Mouse (Mus musculus) forebrain, postnatal 0 days (tissue): ENCODE results near the gene Ccdc134. TPM values are rescaled to one million over a fixed set of nuclear protein-coding genes. Genes with fewer than 3 reads are reported as not detected.
A peak's percentile ranks its signal among the peaks of the same experiment; 100 is the strongest.

ENCODE experiments used
- ATAC-seq: fragments of 200-750 bp; cut with Nextera tagmentation; 2 replicates; pipeline ENCODE4 v1.8.0; 2017; ENCODE audit warnings: mild to moderate bottlenecking, moderate library complexity
- DNase-seq: peaks from one replicate; pipeline ENCODE4 v3.0.0-alpha.2; 2015
- H3K27ac ChIP-seq: fragments of 300-500 bp; sonication (generic); 2 replicates; pipeline ENCODE4 v1.5.1; 2014; ENCODE audit warnings: low read depth, mild to moderate bottlenecking, antibody characterized with exemption, low read length, moderate library complexity, mixed read lengths
- H3K27me3 ChIP-seq: fragments of 300-500 bp; sonication (generic); 2 replicates; pipeline ENCODE4 v1.6.1; 2014; ENCODE audit warnings: mild to moderate bottlenecking, low read length, mixed read lengths; ENCODE audit not compliant: insufficient read depth
- H3K36me3 ChIP-seq: fragments of 300-500 bp; sonication (generic); 2 replicates; pipeline ENCODE4 v1.6.1; 2014; ENCODE audit warnings: mild to moderate bottlenecking, moderate library complexity; ENCODE audit not compliant: insufficient read depth
- H3K4me1 ChIP-seq: fragments of 300-500 bp; sonication (generic); 2 replicates; pipeline ENCODE4 v1.6.1; 2014; ENCODE audit warnings: antibody characterized with exemption; ENCODE audit not compliant: insufficient read depth
- H3K4me2 ChIP-seq: fragments of 300-500 bp; sonication (generic); 2 replicates; pipeline ENCODE4 v1.6.1; 2014; ENCODE audit warnings: low read depth, mild to moderate bottlenecking, moderate library complexity
- H3K4me3 ChIP-seq: fragments of 300-500 bp; sonication (generic); 2 replicates; pipeline ENCODE4 v1.5.1; 2014; ENCODE audit warnings: low read depth, low read length, mixed read lengths
- H3K9ac ChIP-seq: fragments of 300-500 bp; sonication (generic); 2 replicates; pipeline ENCODE4 v1.6.1; 2014; ENCODE audit warnings: mild to moderate bottlenecking
- H3K9me3 ChIP-seq: fragments of 300-500 bp; sonication (generic); 2 replicates; pipeline ENCODE4 v1.6.1; 2016; ENCODE audit warnings: low read length
- CTCF ChIP-seq: sonication (generic); IDR thresholded peaks from 2 replicates; pipeline ENCODE4 v1.5.1; 2016; ENCODE audit warnings: antibody characterized with exemption, control low read depth, low read depth
- WGBS: fragments of 180-500 bp; shearing (Covaris S2); extraction: QIAGEN DNeasy Blood & Tissue Kit; methylation state at CpG from one replicate; pipeline ENCODE4 v1.1.7; 2014; 5-methylcytosine and 5-hydroxymethylcytosine counted together
- polyA plus RNA-seq: library from polyadenylated mRNA; unstranded; fragments of >200 nt; fragmentation: Nextera tagmentation; extraction: Ambion mirVana; gene quantifications from 2 replicates; pipeline ENCODE4 v1.2.1, GENCODE M21; 2015
- total RNA-seq: library from RNA; depleted of rRNA; stranded (reverse); fragments of >200 nt; gene quantifications from 2 replicates; pipeline ENCODE4 v1.2.3, GENCODE M21; 2014; rRNA removed

Gene Ccdc134
- total RNA-seq (13.0 and 14.7 TPM in 2 replicates), polyA plus RNA-seq (6.7 and 6.8 TPM in 2 replicates)

- Histone ChIP-seq H3K9me3 (no peaks in the 10 kb centered on the region), H3K4me1 (peaks cover 11% of the 10 kb centered on the region; the same call in 1 of the 2 replicates), H3K4me2 (peak within 1 kb of the TSS; percentile 84), H3K9ac (peak within 1 kb of the TSS; percentile 69), H3K27me3 (no peaks in the 10 kb centered on the region), H3K36me3 (no peaks in the 10 kb centered on the region; the same call in 1 of the 2 replicates), H3K4me3 (peak within 1 kb of the TSS; percentile 80), H3K27ac (peak within 1 kb of the TSS; percentile 66)
- WGBS: 1% methylated on average over 74 of the region's 74 CpGs
- TF ChIP-seq CTCF: no peak
- peak; percentile 99 for ATAC-seq
- peak; percentile 96 for DNase-seq
These were observed at the start of gene Ccdc134 for GRCm38 (mm10) chr15:82127426-82128374. Gene Ccdc134 (plus strand): TSS chr15:82127922.

- no peak overlapping the region for H3K27ac ChIP-seq
- 64% methylated on average over 10 of the region's 10 CpGs for WGBS
- no peaks in the 10 kb centered on the region for H3K4me1 ChIP-seq
- no peaks in the 10 kb centered on the region for H3K36me3 ChIP-seq
- H3K9me3 ChIP-seq: no peaks in the 10 kb centered on the region
- TF ChIP-seq CTCF: no peak
- no peak overlapping the region for H3K4me3 ChIP-seq
- no peak overlapping the region for H3K9ac ChIP-seq
- H3K4me2 ChIP-seq: no peak overlapping the region
- DNase-seq (no peak), ATAC-seq (no peak)
- no peaks in the 10 kb centered on the region for H3K27me3 ChIP-seq
These were observed 47.8 kb upstream of the Ccdc134 start for GRCm38 (mm10) chr15:82079883-82080282.

DNA sequence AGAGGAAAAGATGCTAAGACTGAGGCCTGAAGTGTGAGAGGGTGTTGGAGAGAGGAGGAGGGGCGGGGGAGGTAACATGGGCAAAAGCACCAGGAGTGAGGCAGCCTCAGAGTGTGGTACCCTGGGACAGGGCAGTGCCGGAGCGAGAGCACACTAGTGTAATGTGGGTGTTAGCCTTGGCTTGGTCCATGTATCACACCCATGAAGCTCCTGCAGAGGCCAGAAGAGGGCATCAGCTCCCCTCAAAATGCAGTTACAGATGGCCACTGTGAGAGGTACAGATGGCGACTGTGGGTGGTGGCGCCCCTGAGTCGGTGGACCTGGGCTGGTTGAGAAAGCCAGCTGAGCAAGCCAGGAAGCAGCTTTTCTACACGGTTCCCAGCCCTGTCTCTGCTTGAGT lies 46.6 kb upstream of the Ccdc134 start:
- DNase-seq (peak; percentile 43), ATAC-seq (peak; percentile 64)
- no peaks in the 10 kb centered on the region for H3K36me3 ChIP-seq
- no peak overlapping the region for H3K4me2 ChIP-seq
- no peaks in the 10 kb centered on the region for H3K4me1 ChIP-seq
- whole genome bisulfite sequencing: 25% methylated on average over 7 of the region's 7 CpGs
- H3K27ac ChIP-seq: no peak overlapping the region
- H3K27me3 ChIP-seq: no peaks in the 10 kb centered on the region
- peak; percentile 69 for TF ChIP-seq CTCF
- H3K9me3 ChIP-seq: no peaks in the 10 kb centered on the region
- no peak overlapping the region for H3K4me3 ChIP-seq
- no peak overlapping the region for H3K9ac ChIP-seq

GRCm38 (mm10) chr15:82085606-82086005 lies 42.1 kb upstream of the Ccdc134 start:
- ATAC-seq (no peak), DNase-seq (no peak)
- Histone ChIP-seq H3K27ac (no peak overlapping the region), H3K4me1 (no peaks in the 10 kb centered on the region), H3K9me3 (no peaks in the 10 kb centered on the region), H3K36me3 (no peaks in the 10 kb centered on the region), H3K27me3 (no peaks in the 10 kb centered on the region), H3K4me3 (no peak overlapping the region), H3K9ac (no peak overlapping the region), H3K4me2 (no peak overlapping the region)
- WGBS: 84% methylated on average over 9 of the region's 9 CpGs
- no peak for TF ChIP-seq CTCF

DNA sequence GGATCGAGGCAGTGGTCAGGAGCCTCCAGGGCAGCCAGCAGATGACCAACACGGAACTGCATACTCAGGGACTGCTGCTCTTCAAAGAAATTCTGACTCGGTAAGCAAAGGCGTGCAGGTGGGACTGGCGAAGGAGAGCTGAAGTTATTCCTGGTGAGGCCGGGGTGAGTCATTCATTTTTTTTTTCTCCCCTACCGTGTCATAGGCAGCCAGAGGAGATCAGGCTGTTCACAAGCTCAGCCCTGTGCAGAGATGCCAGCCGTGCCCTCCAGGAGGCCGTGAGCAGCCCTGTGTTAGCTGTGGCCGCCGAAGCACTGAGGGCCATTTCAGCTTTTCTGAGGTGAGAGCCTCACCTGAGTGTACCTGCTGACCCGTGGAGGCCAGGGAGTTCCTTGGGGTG lies 41.6 kb upstream of the Ccdc134 start:
- Histone ChIP-seq H3K4me1 (no peaks in the 10 kb centered on the region), H3K9me3 (no peaks in the 10 kb centered on the region), H3K27me3 (no peaks in the 10 kb centered on the region), H3K4me2 (no peak overlapping the region), H3K9ac (no peak overlapping the region), H3K27ac (no peak overlapping the region), H3K4me3 (no peak overlapping the region), H3K36me3 (no peaks in the 10 kb centered on the region)
- ATAC-seq (no peak), DNase-seq (no peak)
- 81% methylated on average over 12 of the region's 12 CpGs for WGBS
- TF ChIP-seq CTCF: no peak

- Histone ChIP-seq H3K4me2 (no peak overlapping the region), H3K27ac (no peak overlapping the region), H3K4me3 (no peak overlapping the region), H3K36me3 (no peaks in the 10 kb centered on the region), H3K27me3 (no peaks in the 10 kb centered on the region), H3K9ac (no peak overlapping the region), H3K4me1 (no peaks in the 10 kb centered on the region), H3K9me3 (no peaks in the 10 kb centered on the region)
- DNase-seq (peak; percentile 20), ATAC-seq (peak; percentile 78)
- peak; percentile 36 for TF ChIP-seq CTCF
- WGBS: 16% methylated on average over 8 of the region's 10 CpGs
These were observed 40.5 kb upstream of the Ccdc134 start for GRCm38 (mm10) chr15:82087266-82087665.

DNA sequence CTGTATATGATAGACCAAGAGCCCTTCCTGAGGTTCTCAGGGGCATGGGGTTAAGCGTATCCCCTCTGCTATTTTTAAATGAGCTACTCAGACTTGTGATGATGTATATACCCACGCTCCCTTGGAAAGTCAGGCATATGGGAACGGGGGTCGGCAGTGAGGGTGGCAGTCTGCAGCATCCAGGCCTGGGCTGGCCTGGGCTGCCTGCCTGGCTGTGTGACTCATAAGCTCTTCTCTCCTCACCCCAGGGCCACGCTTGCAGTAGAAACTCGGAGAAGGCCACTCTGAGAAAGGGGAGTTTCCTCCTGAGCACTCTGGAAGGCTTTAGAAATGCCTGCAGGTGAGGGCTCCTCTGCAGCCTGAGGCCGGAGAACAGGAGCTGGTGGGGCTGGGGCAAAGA lies 36.7 kb upstream of the Ccdc134 start:
- no peak for TF ChIP-seq CTCF
- Histone ChIP-seq H3K4me1 (no peaks in the 10 kb centered on the region), H3K27ac (no peak overlapping the region), H3K36me3 (no peaks in the 10 kb centered on the region), H3K9ac (no peak overlapping the region), H3K4me2 (no peak overlapping the region), H3K9me3 (no peaks in the 10 kb centered on the region), H3K27me3 (no peaks in the 10 kb centered on the region), H3K4me3 (no peak overlapping the region)
- 85% methylated on average over 7 of the region's 7 CpGs for WGBS
- no peak for DNase-seq
- no peak for ATAC-seq
